Mouse (Mus musculus): ENCODE data around the gene Lrp8.
A peak's percentile ranks its signal among the peaks of the same experiment; 100 is the strongest.

Lrp8 gene

GRCm38 (mm10) chr4:107846795-107847194 lies 44.7 kb downstream of the Lrp8 start:
- no peak for DNase-seq (ENCODE audit: low spot score in 2 of 2)

GRCm38 (mm10) chr4:107848546-107848945 lies 46.5 kb downstream of the Lrp8 start:
- no peak for DNase-seq (ENCODE audit: low spot score in 2 of 2)

DNA sequence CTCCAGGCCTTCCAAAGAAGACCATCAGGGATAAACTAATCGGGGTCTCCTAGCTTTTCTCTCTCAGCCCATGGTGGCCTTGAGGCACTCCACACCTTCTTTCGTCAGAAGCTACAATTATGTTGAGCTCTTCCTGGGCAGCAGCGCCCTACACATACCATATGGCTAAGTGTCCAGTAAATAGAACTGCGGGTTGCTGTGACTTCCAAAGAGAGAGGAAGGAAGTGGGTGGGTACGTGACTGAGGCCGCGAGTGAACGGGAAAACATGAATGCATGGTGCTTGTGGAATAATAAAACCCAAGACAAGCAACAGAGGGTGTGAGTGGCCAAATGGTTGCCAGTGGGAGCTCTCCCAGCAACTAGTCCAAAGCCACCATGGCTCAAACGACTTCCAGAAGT lies 47.6 kb downstream of the Lrp8 start:
- no peak for DNase-seq (ENCODE audit: low spot score in 2 of 2)

- DNase-seq (ENCODE audit: low spot score in 2 of 2), result no peak
Measured at GRCm38 (mm10) chr4:107850091-107850490, 48.0 kb downstream of the Lrp8 start.

DNA sequence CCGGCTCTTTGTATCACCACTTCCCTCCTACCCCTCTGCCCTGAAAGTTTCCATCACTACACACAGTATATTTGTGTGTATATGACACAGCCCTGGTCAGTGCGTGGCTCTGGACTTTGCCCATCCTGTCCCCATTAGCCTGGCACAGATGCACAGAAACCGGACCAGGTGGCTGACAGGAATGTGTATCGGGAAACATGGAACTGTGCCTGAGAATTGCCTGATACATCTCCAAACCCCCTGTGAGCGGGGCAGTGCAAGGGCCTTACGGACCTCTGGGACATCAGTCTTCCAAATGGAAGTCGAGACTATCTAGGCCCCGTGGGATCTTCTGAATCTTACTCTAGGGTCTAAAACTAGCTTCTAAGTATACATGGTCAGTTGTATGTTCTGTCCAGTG lies 51.3 kb downstream of the Lrp8 start:
- DNase-seq (ENCODE audit: low spot score in 2 of 2), result no peak

- DNase-seq (ENCODE audit: low spot score in 2 of 2), result no peak
Measured at GRCm38 (mm10) chr4:107853836-107854235, 51.8 kb downstream of the Lrp8 start.

- DNase-seq (ENCODE audit: low spot score in 2 of 2), result no peak
Measured at GRCm38 (mm10) chr4:107856958-107857686, 55.1 kb downstream of the Lrp8 start.

GRCm38 (mm10) chr4:107858995-107859394 lies 56.9 kb downstream of the Lrp8 start:
- DNase-seq (ENCODE audit: low spot score in 2 of 2), result no peak

GRCm38 (mm10) chr4:107864866-107865265 lies 62.8 kb downstream of the Lrp8 start:
- DNase-seq (ENCODE audit: low spot score in 2 of 2), result no peak

DNA sequence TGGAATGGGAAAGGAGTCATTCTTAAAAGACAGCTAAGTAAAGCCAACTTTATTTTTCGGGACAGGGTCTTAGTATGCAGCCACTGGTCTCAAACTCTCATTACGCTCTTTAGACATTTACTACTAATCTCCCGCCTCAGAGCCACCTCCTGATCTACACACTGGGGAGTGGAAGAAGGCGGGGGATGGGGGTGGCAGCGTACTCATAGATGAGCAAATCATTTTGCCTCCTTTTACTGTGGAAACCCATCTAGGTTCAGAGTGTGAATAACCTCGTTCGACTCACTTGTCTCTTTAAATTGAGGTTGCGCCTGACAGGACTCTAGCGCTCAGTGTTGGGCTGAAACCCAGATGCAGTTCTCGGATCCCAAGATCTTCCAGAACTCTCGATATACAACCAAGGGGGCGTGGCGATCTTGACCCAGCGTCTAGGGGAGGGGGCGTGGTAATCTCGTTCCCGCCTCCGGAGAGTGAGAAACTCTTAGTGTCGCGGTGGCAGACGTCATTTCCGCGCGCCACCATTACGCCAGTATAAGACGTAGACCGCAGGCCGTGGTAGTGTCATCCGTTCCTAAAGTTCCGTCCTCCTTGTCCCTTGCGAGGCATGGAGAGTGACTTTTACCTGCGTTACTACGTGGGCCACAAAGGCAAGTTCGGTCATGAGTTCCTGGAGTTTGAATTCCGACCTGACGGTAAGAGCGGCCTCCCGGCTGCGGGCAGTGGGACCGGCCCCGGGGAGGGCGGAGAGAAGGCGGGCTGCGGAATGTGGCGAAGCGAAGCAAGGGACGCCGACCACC lies 77.4 kb downstream of the Lrp8 start, which contains the start of gene Magoh:
TSS of gene Magoh (plus strand) at position 502 of the 797 bp plus-strand sequence.
- DNase-seq (ENCODE audit: low spot score in 2 of 2), result peak; percentile 94 to 96

GRCm38 (mm10) chr4:107881631-107882030 lies 79.6 kb downstream of the Lrp8 start:
- DNase-seq (ENCODE audit: low spot score in 2 of 2), result no peak

GRCm38 (mm10) chr4:107886371-107886770 lies 84.3 kb downstream of the Lrp8 start:
- DNase-seq (ENCODE audit: low spot score in 2 of 2), result no peak

DNA sequence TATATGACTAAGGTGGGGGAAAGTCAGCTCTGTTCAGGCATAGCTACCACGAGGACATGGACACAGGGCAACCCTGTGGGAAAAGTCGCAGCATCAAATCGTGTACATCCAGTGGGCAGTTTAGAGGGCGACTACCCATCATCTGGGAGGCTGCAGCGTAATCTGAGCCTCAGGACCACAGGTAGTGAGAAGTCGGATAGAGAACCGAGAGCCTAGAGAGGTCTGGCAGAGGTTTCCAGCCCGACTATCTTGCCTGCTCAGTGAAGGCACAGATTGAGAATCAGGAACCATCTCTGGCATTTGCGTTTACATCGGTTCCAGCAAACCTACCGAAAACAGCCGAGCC lies 87.3 kb downstream of the Lrp8 start:
- no peak for DNase-seq (ENCODE audit: low spot score in 2 of 2)

GRCm38 (mm10) chr4:107889731-107890432 lies 87.8 kb downstream of the Lrp8 start, which contains the start of gene 0610037L13Rik:
Gene 0610037L13Rik (plus strand): TSS chr4:107889813.
- peak; percentile 94 for DNase-seq (ENCODE audit: low spot score in 2 of 2)

DNA sequence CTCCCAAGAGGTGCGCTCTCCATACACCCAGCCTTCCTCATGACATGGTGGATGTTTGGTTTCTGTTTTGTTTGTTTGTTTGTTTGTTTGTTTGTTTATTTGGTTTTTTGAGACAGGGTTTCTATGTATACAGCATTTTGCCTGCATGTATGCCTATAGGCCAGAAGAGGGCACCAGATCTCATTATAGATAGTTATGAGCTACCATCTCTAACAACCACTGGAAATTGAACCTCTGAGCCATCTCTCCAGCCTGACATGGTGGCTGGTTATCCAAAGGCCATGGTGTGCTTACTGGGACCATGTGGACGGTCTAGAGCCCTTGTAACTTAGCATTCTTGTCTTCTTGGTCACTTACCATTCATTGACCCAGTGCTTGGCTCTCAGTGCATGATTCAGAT lies 90.6 kb downstream of the Lrp8 start:
- no peak for DNase-seq (ENCODE audit: low spot score in 2 of 2)

- DNase-seq (ENCODE audit: low spot score in 2 of 2), result no peak
Measured at GRCm38 (mm10) chr4:107899211-107899927, 97.3 kb downstream of the Lrp8 start.

GRCm38 (mm10) chr4:107900206-107900605 lies 98.1 kb downstream of the Lrp8 start:
- no peak for DNase-seq (ENCODE audit: low spot score in 2 of 2)

GRCm38 (mm10) chr4:107904252-107904651 lies 102.2 kb downstream of the Lrp8 start:
- no peak for DNase-seq (ENCODE audit: low spot score in 2 of 2)

- DNase-seq (ENCODE audit: low spot score in 2 of 2), result no peak
Measured at GRCm38 (mm10) chr4:107906561-107906960, 104.5 kb downstream of the Lrp8 start.

- DNase-seq (ENCODE audit: low spot score in 2 of 2), result no peak
Measured at GRCm38 (mm10) chr4:107910020-107910419, 108.0 kb downstream of the Lrp8 start.

- DNase-seq (ENCODE audit: low spot score in 2 of 2), result no peak
Measured at GRCm38 (mm10) chr4:107920336-107920735, 118.3 kb downstream of the Lrp8 start.

All from heart, adult 9 months (tissue).